Mouse (Mus musculus): ENCODE data around the gene Lemd1.
"Not testable (repeated sequence)": the region's sequence is repeated elsewhere in the genome, so short reads cannot be mapped to it uniquely, and the experiment has no call there.

The Lemd1 gene

DNA sequence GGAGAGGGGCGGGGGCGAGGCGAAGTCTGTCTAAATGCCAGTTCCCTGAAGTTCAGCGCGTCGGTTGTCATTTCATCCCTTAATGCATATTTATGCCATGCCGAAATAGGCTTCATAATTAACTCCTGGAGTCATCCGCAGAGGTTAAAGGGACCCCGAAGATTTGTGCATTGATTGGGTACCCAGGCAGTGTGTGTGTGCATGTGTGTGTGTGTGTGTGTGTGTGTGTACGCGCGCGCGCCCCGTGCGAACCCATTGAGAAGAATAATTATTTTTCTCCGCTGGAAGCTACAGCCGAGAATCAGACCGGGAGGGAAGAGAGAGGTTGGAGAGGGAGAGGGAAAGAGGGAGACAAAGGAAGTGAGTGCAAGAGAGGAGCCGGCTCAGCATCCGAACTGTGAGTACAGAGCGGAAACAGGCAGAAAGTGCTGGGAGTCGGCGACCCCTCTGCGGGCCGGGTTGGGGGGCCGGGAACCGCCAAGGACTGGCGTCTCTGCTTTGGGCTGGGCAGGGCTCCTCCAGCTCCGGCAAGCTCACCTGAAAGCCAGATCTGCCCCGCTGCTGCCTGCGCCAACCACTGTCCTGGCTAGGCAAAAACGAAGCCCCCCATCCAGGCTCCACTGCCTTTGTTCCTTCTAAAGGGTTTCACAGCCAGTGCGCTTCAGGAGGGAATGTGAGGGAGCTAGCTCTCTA is at the start of gene Lemd1, which contains the start of gene AC124108.1:
Lemd1 (plus strand) TSS at position 339 of the 693 bp plus-strand sequence.
AC124108.1 (plus strand) TSS at position 365 of the 693 bp plus-strand sequence.
- DNase-seq (ENCODE audit: low read depth) = no peak

- no peak for DNase-seq (ENCODE audit: low read depth)
Observed at GRCm38 (mm10) chr1:132141753-132142152, 49.5 kb upstream of the Lemd1 start.

- peak; percentile 91 for DNase-seq (ENCODE audit: low read depth)
Observed at GRCm38 (mm10) chr1:132143079-132143478, 48.2 kb upstream of the Lemd1 start.

GRCm38 (mm10) chr1:132143730-132144129 is 47.5 kb upstream of the Lemd1 start:
- no peak for DNase-seq (ENCODE audit: low read depth)

GRCm38 (mm10) chr1:132144223-132144622 is 47.0 kb upstream of the Lemd1 start:
- DNase-seq (ENCODE audit: low read depth) = no peak

DNA sequence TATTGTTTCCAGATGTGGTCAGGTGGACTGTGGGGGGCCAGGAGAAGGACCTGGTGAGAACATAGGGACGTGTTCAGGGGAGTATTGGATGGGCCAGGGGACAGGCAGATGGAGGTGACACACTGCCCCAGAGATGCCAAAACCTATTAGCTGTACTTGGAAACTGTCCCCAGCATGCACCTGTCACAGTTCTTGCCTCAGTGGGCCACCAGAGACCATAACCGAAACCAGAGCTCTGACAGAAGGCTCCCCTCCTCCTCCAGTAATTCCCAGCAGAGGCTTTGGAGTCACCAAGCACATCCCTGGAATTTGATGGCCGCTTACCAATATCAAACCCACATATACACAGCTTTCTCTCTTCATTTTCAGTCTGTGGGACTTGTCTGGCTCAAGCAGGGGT is 46.4 kb upstream of the Lemd1 start:
- DNase-seq (ENCODE audit: low read depth) = no peak

GRCm38 (mm10) chr1:132145973-132146685 is 45.1 kb upstream of the Lemd1 start:
- DNase-seq (ENCODE audit: low read depth) = peak; percentile 76

DNA sequence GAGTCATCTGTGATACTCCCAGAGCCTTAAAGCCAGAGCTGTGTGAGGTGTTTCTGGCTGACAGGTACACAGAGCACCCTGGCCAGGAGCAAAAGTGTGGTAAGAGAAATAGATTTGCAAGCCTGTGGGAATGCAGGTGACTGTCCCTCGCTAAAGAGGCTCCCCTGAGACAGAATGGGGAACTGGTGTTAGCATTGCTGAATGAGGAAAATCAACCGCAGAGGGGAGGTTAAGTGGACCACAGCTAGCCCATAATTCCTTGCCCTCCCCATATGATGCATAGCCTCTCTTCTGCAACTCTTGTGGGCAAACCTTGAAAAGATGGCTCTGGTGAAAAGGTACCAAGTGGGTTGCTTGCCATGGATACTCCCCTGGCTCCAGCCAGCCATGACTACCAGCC is 41.8 kb upstream of the Lemd1 start:
- peak; percentile 70 for DNase-seq (ENCODE audit: low read depth)

DNA sequence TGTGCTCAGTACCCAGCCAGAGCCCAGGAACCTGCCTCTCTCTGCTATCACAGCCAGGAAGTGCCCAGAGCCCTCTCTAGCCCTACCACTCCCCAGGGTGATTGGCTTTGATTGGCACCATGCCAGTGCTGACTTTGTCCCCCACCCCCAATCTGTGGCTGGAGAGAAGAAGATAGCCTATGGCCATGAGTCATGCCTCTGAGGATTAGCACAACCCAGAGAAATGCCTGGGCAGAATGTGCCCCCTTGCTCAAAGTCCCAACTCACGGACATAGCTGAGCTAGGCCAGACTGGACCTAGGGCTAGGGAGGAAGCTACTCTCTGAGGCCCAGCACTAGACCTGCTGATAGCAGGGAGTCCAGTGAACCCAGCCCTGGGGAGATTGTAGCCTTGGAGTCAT is 41.1 kb upstream of the Lemd1 start:
- DNase-seq (ENCODE audit: low read depth) = peak; percentile 90

DNA sequence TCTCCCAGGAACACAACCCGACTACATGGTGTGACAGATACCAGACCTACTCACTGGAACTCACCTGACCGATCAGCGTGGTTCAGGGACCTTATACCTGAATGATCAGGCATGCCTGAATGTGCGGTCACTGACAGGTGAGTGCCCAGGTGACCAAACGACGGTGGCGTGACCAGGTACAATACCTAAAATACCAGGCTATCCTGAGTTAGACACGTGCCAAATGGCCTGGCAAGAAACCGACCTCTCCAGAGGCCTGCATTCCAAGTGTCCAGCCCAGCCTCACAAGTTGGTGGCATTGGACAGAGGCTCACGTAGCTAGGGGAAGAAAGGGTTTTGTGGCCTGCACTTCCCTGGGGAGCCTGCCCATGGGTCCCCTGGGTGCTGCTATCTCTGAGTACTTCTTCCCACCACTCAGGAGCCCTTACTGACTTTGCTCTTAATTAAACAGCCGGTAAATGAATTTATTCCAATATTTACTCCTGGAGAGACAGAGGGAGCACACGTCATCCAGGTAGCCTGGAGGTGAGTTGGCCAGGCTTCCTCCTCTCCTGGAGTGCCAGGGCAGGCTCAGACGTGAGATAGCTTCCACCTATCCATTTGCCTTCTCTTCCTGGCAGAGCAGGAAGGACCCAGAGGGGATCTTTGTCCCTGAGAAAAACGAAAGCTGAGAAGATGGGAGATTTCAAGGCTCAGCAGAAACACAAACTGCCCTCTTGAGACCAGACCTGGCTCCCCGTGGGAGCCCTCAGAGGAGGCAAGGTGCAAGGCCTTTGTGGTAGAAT is 40.2 kb upstream of the Lemd1 start:
- no peak for DNase-seq (ENCODE audit: low read depth)

- peak; percentile 42 for DNase-seq (ENCODE audit: low read depth)
Observed at GRCm38 (mm10) chr1:132151908-132152307, 39.3 kb upstream of the Lemd1 start.

- no peak for DNase-seq (ENCODE audit: low read depth)
Observed at GRCm38 (mm10) chr1:132153086-132153690, 38.0 kb upstream of the Lemd1 start.

- DNase-seq (ENCODE audit: low read depth) = no peak
Observed at GRCm38 (mm10) chr1:132153691-132154090, 37.5 kb upstream of the Lemd1 start.

DNA sequence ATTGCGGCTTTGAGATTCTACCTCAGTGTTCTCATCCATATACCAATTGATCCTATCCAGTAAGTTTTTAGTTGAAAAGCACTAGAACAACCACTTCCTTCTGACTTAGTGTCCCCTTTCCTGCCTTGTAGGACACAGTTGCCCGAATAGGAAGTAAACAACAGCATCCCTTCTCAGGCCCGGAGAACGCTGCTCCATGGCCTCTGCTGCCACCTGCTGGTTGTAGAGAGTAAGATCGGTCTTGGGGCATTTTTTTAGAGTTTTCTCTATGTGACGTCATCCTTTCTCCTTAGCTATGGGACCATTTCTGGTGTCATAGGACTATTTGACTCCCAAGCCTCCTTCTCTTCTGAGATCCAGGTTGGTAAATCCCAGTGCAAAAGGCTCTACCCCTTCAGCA is 35.5 kb upstream of the Lemd1 start:
- DNase-seq (ENCODE audit: low read depth) = peak; percentile 90

GRCm38 (mm10) chr1:132157016-132157781 is 34.0 kb upstream of the Lemd1 start:
- DNase-seq (ENCODE audit: low read depth) = peak; percentile 75

GRCm38 (mm10) chr1:132157808-132158207 is 33.4 kb upstream of the Lemd1 start:
- DNase-seq (ENCODE audit: low read depth) = no peak

- no peak for DNase-seq (ENCODE audit: low read depth)
Observed at GRCm38 (mm10) chr1:132158741-132159140, 32.5 kb upstream of the Lemd1 start.

- no peak for DNase-seq (ENCODE audit: low read depth)
Observed at GRCm38 (mm10) chr1:132159681-132160080, 31.6 kb upstream of the Lemd1 start.

- DNase-seq (ENCODE audit: low read depth) = no peak
Observed at GRCm38 (mm10) chr1:132161211-132161880, 29.9 kb upstream of the Lemd1 start.

DNA sequence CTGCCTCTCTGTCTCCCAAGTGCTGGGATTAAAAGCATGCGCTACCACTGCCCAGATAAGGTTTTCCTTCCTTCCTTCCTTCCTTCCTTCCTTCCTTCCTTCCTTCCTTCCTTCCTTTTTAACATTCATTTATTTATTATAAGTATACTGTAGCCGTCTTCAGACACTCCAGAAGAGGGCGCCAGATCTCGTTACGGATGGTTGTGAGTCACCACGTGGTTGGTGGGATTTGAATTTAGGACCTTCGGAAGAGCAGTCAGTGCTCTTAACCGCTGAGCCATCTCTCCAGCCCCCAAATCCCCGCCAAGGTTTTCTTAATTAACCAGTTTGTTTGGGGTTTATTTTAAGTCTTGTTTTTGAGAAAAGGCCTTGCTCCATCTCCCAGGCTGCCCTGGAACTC is 28.6 kb upstream of the Lemd1 start:
- not testable (repeated sequence) for DNase-seq (ENCODE audit: low read depth)
